Mouse (Mus musculus): ENCODE measurements around the gene Rnaseh2a.
A peak's percentile ranks its signal among the peaks of the same experiment; 100 is the strongest.
"Not testable (repeated sequence)": the region's sequence is repeated elsewhere in the genome, so short reads cannot be mapped to it uniquely, and the experiment has no call there.

The Rnaseh2a gene

GRCm38 (mm10) chr8:84934860-84935259 is 34.7 kb downstream of the Rnaseh2a start:
- no peak for DNase-seq (ENCODE audit: low read depth, low spot score)

GRCm38 (mm10) chr8:84933767-84934559 is 35.6 kb downstream of the Rnaseh2a start:
- no peak for DNase-seq (ENCODE audit: low read depth, low spot score)

- DNase-seq (ENCODE audit: low read depth, low spot score), result no peak
Observed at GRCm38 (mm10) chr8:84930582-84930981, 39.0 kb downstream of the Rnaseh2a start.

GRCm38 (mm10) chr8:84928456-84929306 is 40.9 kb downstream of the Rnaseh2a start:
- peak; percentile 79 for DNase-seq (ENCODE audit: low read depth, low spot score)

GRCm38 (mm10) chr8:84927513-84927912 is 42.1 kb downstream of the Rnaseh2a start:
- no peak for DNase-seq (ENCODE audit: low read depth, low spot score)

GRCm38 (mm10) chr8:84925557-84925956 is 44.0 kb downstream of the Rnaseh2a start:
- DNase-seq (ENCODE audit: low read depth, low spot score), result no peak

GRCm38 (mm10) chr8:84921596-84921995 is 48.0 kb downstream of the Rnaseh2a start:
- DNase-seq (ENCODE audit: low read depth, low spot score), result no peak

- DNase-seq (ENCODE audit: low read depth, low spot score), result no peak
Observed at GRCm38 (mm10) chr8:84918646-84919045, 50.9 kb downstream of the Rnaseh2a start.

- DNase-seq (ENCODE audit: low read depth, low spot score), result no peak
Observed at GRCm38 (mm10) chr8:84917781-84918180, 51.8 kb downstream of the Rnaseh2a start.

- no peak for DNase-seq (ENCODE audit: low read depth, low spot score)
Observed at GRCm38 (mm10) chr8:84915269-84915668, 54.3 kb downstream of the Rnaseh2a start.

GRCm38 (mm10) chr8:84913960-84914359 is 55.6 kb downstream of the Rnaseh2a start:
- peak; percentile 47 for DNase-seq (ENCODE audit: low read depth, low spot score)

GRCm38 (mm10) chr8:84913502-84913900 is 56.1 kb downstream of the Rnaseh2a start:
- no peak for DNase-seq (ENCODE audit: low read depth, low spot score)

GRCm38 (mm10) chr8:84912895-84913501 is 56.6 kb downstream of the Rnaseh2a start:
- peak; percentile 56 for DNase-seq (ENCODE audit: low read depth, low spot score)

GRCm38 (mm10) chr8:84912391-84912790 is 57.2 kb downstream of the Rnaseh2a start:
- no peak for DNase-seq (ENCODE audit: low read depth, low spot score)

- no peak for DNase-seq (ENCODE audit: low read depth, low spot score)
Observed at GRCm38 (mm10) chr8:84911854-84912253, 57.7 kb downstream of the Rnaseh2a start.

- DNase-seq (ENCODE audit: low read depth, low spot score), result no peak
Observed at GRCm38 (mm10) chr8:84910551-84910950, 59.0 kb downstream of the Rnaseh2a start.

- no peak for DNase-seq (ENCODE audit: low read depth, low spot score)
Observed at GRCm38 (mm10) chr8:84909949-84910348, 59.6 kb downstream of the Rnaseh2a start.

- DNase-seq (ENCODE audit: low read depth, low spot score), result no peak
Observed at GRCm38 (mm10) chr8:84909162-84909767, 60.3 kb downstream of the Rnaseh2a start.

GRCm38 (mm10) chr8:84908421-84909161 is 61.0 kb downstream of the Rnaseh2a start, which contains the start of gene Dnase2a:
Gene Dnase2a, plus strand, starts transcription at chr8:84908560.
- DNase-seq (ENCODE audit: low read depth, low spot score), result peak; percentile 65

- not testable (repeated sequence) for DNase-seq (ENCODE audit: low read depth, low spot score)
Observed at GRCm38 (mm10) chr8:84907979-84908378, 61.6 kb downstream of the Rnaseh2a start.

- no peak for DNase-seq (ENCODE audit: low read depth, low spot score)
Observed at GRCm38 (mm10) chr8:84907493-84907892, 62.1 kb downstream of the Rnaseh2a start.

All from retina, postnatal 7 days (tissue).